In the genomic region with DNA sequence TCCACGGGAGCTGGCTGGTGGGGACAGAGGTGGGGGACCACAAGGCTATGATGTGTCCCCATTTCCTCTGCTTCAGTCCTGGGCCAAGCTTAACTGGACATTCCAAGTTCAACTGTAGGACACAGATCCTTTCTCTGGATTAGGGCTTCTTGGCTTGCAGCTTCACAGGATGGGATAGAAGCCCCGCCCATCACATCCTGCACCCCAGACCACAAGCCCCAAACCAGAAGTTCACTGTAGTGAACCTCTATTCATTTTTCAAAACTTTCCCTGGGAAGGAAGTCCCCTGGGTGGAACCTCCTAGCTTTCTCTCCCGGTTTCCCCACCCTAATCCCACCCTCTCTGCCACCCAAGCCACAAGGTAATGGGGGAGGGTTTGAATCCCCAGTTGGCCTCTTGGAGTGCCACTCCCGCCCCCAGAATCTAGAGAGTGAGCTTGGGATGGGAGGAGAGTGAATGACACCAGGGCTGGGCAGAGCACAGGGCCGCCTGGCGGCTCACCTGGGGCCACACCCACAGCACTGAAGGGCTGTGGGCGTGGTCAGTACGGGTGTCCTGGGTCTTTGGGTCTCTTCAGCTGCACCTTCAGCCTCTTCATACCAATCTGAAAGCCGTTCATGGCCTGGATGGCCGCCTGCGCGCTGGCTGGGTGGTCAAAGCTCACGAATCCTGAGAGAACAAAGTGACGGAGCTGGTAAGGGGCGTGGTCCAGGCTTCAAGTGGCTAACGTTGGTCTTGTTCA, we compare ENCODE assay signal across 1 mouse cellular context.
TF ChIP-seq lines count a peak whose summit lies in the region.

No protein-coding gene starts in this region.

TF ChIP-seq in MEL, 35 proteins besides CTCF, POLR2A, EP300 and RAD21 (continued from another document):
- TF ChIP-seq MYB (IDR thresholded peaks at IDR 0.05; ENCODE audit: low read depth, low read length) (no peak), SMC3 (IDR thresholded peaks at IDR 0.05; ENCODE audit: low read depth, low read length) (no peak)
